Mouse (Mus musculus) spleen, adult 2 months (tissue): Measurements from ENCODE around the gene Myo6.

Source experiments
- CTCF ChIP-seq: fragments of 200-500 bp; IDR thresholded peaks from 2 replicates; pipeline ENCODE4 v1.5.1; 2011; ENCODE audit warnings: mild to moderate bottlenecking, inconsistent platforms; ENCODE audit not compliant: insufficient read depth, insufficient read length, insufficient replicate concordance; ENCODE audit errors: extremely low read depth
- POLR2A ChIP-seq: fragments of 200-500 bp; IDR thresholded peaks from 2 replicates; pipeline ENCODE4 v1.6.1; 2011; ENCODE audit warnings: low read depth, low read length, inconsistent platforms

DNA sequence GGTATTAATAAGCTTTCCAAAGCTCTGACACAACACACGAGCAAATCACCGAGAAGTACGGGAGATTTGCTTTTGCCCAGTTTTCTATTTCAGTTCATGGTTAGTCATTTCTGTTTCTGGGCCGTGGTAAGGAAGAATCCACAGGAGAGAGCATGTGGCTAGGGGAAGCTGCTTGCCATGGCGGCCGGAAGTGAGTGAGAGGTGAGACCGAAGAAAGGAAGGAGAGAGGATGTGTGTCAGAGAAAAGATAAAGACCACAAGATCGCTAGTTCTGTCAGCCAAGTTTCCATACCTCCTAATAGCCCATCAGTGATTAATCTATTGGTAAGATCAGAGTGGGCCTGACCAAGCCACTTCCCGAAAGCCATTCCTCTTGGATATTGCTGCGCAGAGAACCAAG is 87.3 kb downstream of the Myo6 start:
- no peak for TF ChIP-seq CTCF
- TF ChIP-seq POLR2A: no peak
